Mouse (Mus musculus) liver, embryonic 13.5 days (tissue): ENCODE results near the gene Rbbp4. TPM values are rescaled to one million over a fixed set of nuclear protein-coding genes. Genes with fewer than 3 reads are reported as not detected.
A peak's percentile ranks its signal among the peaks of the same experiment; 100 is the strongest.

Source experiments
- ATAC-seq: fragments of 200-750 bp; cut with Nextera tagmentation; 2 replicates; pipeline ENCODE4 v1.8.0; 2017; ENCODE audit warnings: low read depth, mild to moderate bottlenecking, moderate number of reproducible peaks, moderate library complexity
- DNase-seq: peaks from one replicate; pipeline ENCODE4 v3.0.0; 2022
- H3K27ac ChIP-seq: fragments of 300-500 bp; sonication (generic); 2 replicates; pipeline ENCODE4 v1.5.1; 2015; ENCODE audit warnings: moderate library complexity, mild to moderate bottlenecking, inconsistent platforms
- H3K27me3 ChIP-seq: fragments of 300-500 bp; sonication (generic); 2 replicates; pipeline ENCODE4 v1.6.1; 2015; ENCODE audit warnings: mild to moderate bottlenecking, inconsistent platforms
- H3K36me3 ChIP-seq: fragments of 300-500 bp; sonication (generic); 2 replicates; pipeline ENCODE4 v1.6.1; 2015; ENCODE audit warnings: mild to moderate bottlenecking, inconsistent platforms
- H3K4me1 ChIP-seq: fragments of 300-500 bp; sonication (generic); replicated peaks from 2 replicates; pipeline ENCODE4 v1.6.1; 2015; ENCODE audit warnings: inconsistent platforms
- H3K4me2 ChIP-seq: fragments of 300-500 bp; sonication (generic); 2 replicates; pipeline ENCODE4 v1.6.1; 2015; ENCODE audit warnings: inconsistent platforms, mild to moderate bottlenecking, moderate library complexity
- H3K4me3 ChIP-seq: fragments of 300-500 bp; sonication (generic); replicated peaks from 2 replicates; pipeline ENCODE4 v1.5.1; 2015; ENCODE audit warnings: mild to moderate bottlenecking, inconsistent platforms
- H3K9ac ChIP-seq: fragments of 300-500 bp; sonication (generic); 2 replicates; pipeline ENCODE4 v1.6.1; 2015; ENCODE audit warnings: mild to moderate bottlenecking, inconsistent platforms
- H3K9me3 ChIP-seq: fragments of 300-500 bp; sonication (generic); replicated peaks from 2 replicates; pipeline ENCODE4 v1.6.1; 2016; ENCODE audit warnings: inconsistent platforms
- WGBS: fragments of 180-500 bp; shearing (Covaris S2); methylation state at CpG from one replicate; pipeline ENCODE4 v1.1.7; 2015; ENCODE audit not compliant: insufficient replicate concordance; 5-methylcytosine and 5-hydroxymethylcytosine counted together
- polyA plus RNA-seq: library from polyadenylated mRNA; unstranded; fragments of >200 nt; fragmentation: Nextera tagmentation; extraction: Ambion mirVana; gene quantifications from 2 replicates; pipeline ENCODE4 v1.2.1, GENCODE M21; 2015

Rbbp4 gene
- polyA plus RNA-seq, 1 experiment from 2014 or later, result 290 TPM

- 57% methylated on average over 16 of the region's 16 CpGs for WGBS
- Histone ChIP-seq H3K4me3 (no peak overlapping the region), H3K27me3 (peaks cover 12% of the 10 kb centered on the region), H3K36me3 (no peaks in the 10 kb centered on the region), H3K4me1 (peaks cover 34% of the 10 kb centered on the region), H3K4me2 (no peak overlapping the region), H3K9me3 (no peaks in the 10 kb centered on the region), H3K27ac (no peak overlapping the region), H3K9ac (no peak overlapping the region)
- no peak for DNase-seq
- no peak for ATAC-seq
Measured at GRCm38 (mm10) chr4:129293702-129294101, 41.5 kb downstream of the Rbbp4 start.

- ATAC-seq (no peak), DNase-seq (no peak)
- 52% methylated on average over 7 of the region's 7 CpGs for WGBS
- Histone ChIP-seq H3K27me3 (peaks cover 21% of the 10 kb centered on the region), H3K9ac (no peak overlapping the region), H3K36me3 (no peaks in the 10 kb centered on the region), H3K4me1 (peaks cover 29% of the 10 kb centered on the region), H3K4me3 (no peak overlapping the region), H3K27ac (no peak overlapping the region), H3K4me2 (no peak overlapping the region), H3K9me3 (no peaks in the 10 kb centered on the region)
Measured at GRCm38 (mm10) chr4:129292831-129293230, 42.3 kb downstream of the Rbbp4 start.

- no peaks in the 10 kb centered on the region for H3K9me3 ChIP-seq
- no peak overlapping the region for H3K9ac ChIP-seq
- 83% methylated on average over 8 of the region's 8 CpGs for WGBS
- no peak overlapping the region for H3K4me3 ChIP-seq
- peaks cover 26% of the 10 kb centered on the region for H3K4me1 ChIP-seq
- DNase-seq (no peak), ATAC-seq (no peak)
- no peak overlapping the region for H3K27ac ChIP-seq
- H3K27me3 ChIP-seq, result peaks cover 50% of the 10 kb centered on the region
- no peaks in the 10 kb centered on the region for H3K36me3 ChIP-seq
- H3K4me2 ChIP-seq, result no peak overlapping the region
Measured at GRCm38 (mm10) chr4:129289671-129290070, 45.5 kb downstream of the Rbbp4 start.

GRCm38 (mm10) chr4:129288067-129288466 lies 47.1 kb downstream of the Rbbp4 start:
- H3K9ac ChIP-seq, result no peak overlapping the region
- WGBS, result 52% methylated on average over 3 of the region's 3 CpGs
- peaks cover 19% of the 10 kb centered on the region for H3K4me1 ChIP-seq
- H3K4me3 ChIP-seq, result peak overlapping the region; percentile 57
- no peak for ATAC-seq
- H3K9me3 ChIP-seq, result no peaks in the 10 kb centered on the region
- DNase-seq, result no peak
- peak overlapping the region; percentile 82 for H3K4me2 ChIP-seq
- H3K27me3 ChIP-seq, result peaks cover 50% of the 10 kb centered on the region
- H3K27ac ChIP-seq, result no peak overlapping the region
- no peaks in the 10 kb centered on the region for H3K36me3 ChIP-seq

- DNase-seq, result no peak
Measured at GRCm38 (mm10) chr4:129287472-129287981, 47.6 kb downstream of the Rbbp4 start, which contains the start of gene Sync. Gene Sync (plus strand): TSS chr4:129287617.

GRCm38 (mm10) chr4:129286683-129287471 lies 48.3 kb downstream of the Rbbp4 start:
- 6% methylated on average over 27 of the region's 28 CpGs for WGBS
- ATAC-seq, result no peak

More at GRCm38 (mm10) chr4:129287472-129287981, 47.6 kb downstream of the Rbbp4 start, which contains the start of gene Sync:
- Histone ChIP-seq H3K9ac (peak within 1 kb of the TSS; percentile 59), H3K36me3 (no peaks in the 10 kb centered on the region), H3K4me3 (peak within 1 kb of the TSS; percentile 57), H3K4me2 (peak within 1 kb of the TSS; percentile 82), H3K27ac (no peak within 1 kb of the TSS), H3K4me1 (peaks cover 14% of the 10 kb centered on the region), H3K9me3 (no peaks in the 10 kb centered on the region), H3K27me3 (peaks cover 54% of the 10 kb centered on the region)
- ATAC-seq, result peak; percentile 48; the same call in 1 of the 2 replicates
- 1% methylated on average over 40 of the region's 53 CpGs for WGBS

GRCm38 (mm10) chr4:129286001-129286682 lies 49.0 kb downstream of the Rbbp4 start:
- Histone ChIP-seq H3K27me3 (peaks cover 59% of the 10 kb centered on the region), H3K27ac (no peak overlapping the region), H3K4me3 (no peak overlapping the region), H3K4me2 (peak overlapping the region; percentile 82; the same call in 1 of the 2 replicates), H3K36me3 (no peaks in the 10 kb centered on the region), H3K9ac (no peak overlapping the region), H3K4me1 (peaks cover 14% of the 10 kb centered on the region), H3K9me3 (no peaks in the 10 kb centered on the region)
- ATAC-seq (no peak), DNase-seq (no peak)
- 59% methylated on average over 5 of the region's 5 CpGs for WGBS

More at GRCm38 (mm10) chr4:129286683-129287471, 48.3 kb downstream of the Rbbp4 start:
- no peak for DNase-seq
- Histone ChIP-seq H3K27ac (no peak overlapping the region), H3K27me3 (peaks cover 59% of the 10 kb centered on the region), H3K36me3 (no peaks in the 10 kb centered on the region), H3K9ac (peak overlapping the region; percentile 59), H3K4me3 (peak overlapping the region; percentile 57), H3K4me1 (peaks cover 14% of the 10 kb centered on the region), H3K4me2 (peak overlapping the region; percentile 82), H3K9me3 (no peaks in the 10 kb centered on the region)

- H3K4me1 ChIP-seq, result peaks cover 14% of the 10 kb centered on the region
- no peaks in the 10 kb centered on the region for H3K9me3 ChIP-seq
- H3K27ac ChIP-seq, result no peak overlapping the region
- no peak overlapping the region for H3K9ac ChIP-seq
- WGBS, result 63% methylated on average over 2 of the region's 2 CpGs
- peaks cover 61% of the 10 kb centered on the region for H3K27me3 ChIP-seq
- H3K4me3 ChIP-seq, result no peak overlapping the region
- no peak for ATAC-seq
- H3K36me3 ChIP-seq, result no peaks in the 10 kb centered on the region
- DNase-seq, result no peak
- no peak overlapping the region for H3K4me2 ChIP-seq
Measured at GRCm38 (mm10) chr4:129284685-129285084, 50.5 kb downstream of the Rbbp4 start.

- Histone ChIP-seq H3K36me3 (no peaks in the 10 kb centered on the region), H3K4me1 (peaks cover 14% of the 10 kb centered on the region), H3K9me3 (no peaks in the 10 kb centered on the region), H3K27ac (no peak overlapping the region), H3K27me3 (peaks cover 52% of the 10 kb centered on the region), H3K9ac (no peak overlapping the region), H3K4me3 (no peak overlapping the region), H3K4me2 (no peak overlapping the region)
- WGBS, result 71% methylated on average over 5 of the region's 5 CpGs
- ATAC-seq, result no peak
- no peak for DNase-seq
Measured at GRCm38 (mm10) chr4:129283226-129283625, 51.9 kb downstream of the Rbbp4 start.

GRCm38 (mm10) chr4:129282786-129283185 lies 52.4 kb downstream of the Rbbp4 start:
- no peak overlapping the region for H3K27ac ChIP-seq
- H3K27me3 ChIP-seq, result peaks cover 52% of the 10 kb centered on the region
- H3K4me2 ChIP-seq, result no peak overlapping the region
- no peak for ATAC-seq
- peaks cover 13% of the 10 kb centered on the region for H3K4me1 ChIP-seq
- H3K9ac ChIP-seq, result no peak overlapping the region
- WGBS, result 60% methylated on average over 5 of the region's 5 CpGs
- DNase-seq, result no peak
- H3K4me3 ChIP-seq, result no peak overlapping the region
- H3K9me3 ChIP-seq, result no peaks in the 10 kb centered on the region
- no peaks in the 10 kb centered on the region for H3K36me3 ChIP-seq

- Histone ChIP-seq H3K9ac (no peak overlapping the region), H3K9me3 (no peaks in the 10 kb centered on the region), H3K27me3 (peaks cover 14% of the 10 kb centered on the region; the same call in 1 of the 2 replicates), H3K4me1 (peaks cover 20% of the 10 kb centered on the region), H3K4me3 (no peak overlapping the region), H3K4me2 (0 out of 2 replicates have a peak overlapping the region, but pooled peaks have one; percentile 10), H3K36me3 (no peaks in the 10 kb centered on the region), H3K27ac (no peak overlapping the region)
- WGBS, result under 1% methylated on average over 18 of the region's 18 CpGs
- DNase-seq (peak; percentile 92), ATAC-seq (peak; percentile 81)
Measured at GRCm38 (mm10) chr4:129276453-129276865, 58.7 kb downstream of the Rbbp4 start.
